Mouse (Mus musculus) lung, adult 2 months (tissue): ENCODE data around the gene Yy1.

Source experiments
- CTCF ChIP-seq: fragments of 200-500 bp; IDR thresholded peaks from 2 replicates; pipeline ENCODE4 v1.5.1; 2011; ENCODE audit warnings: mild to moderate bottlenecking, low read length, control low read depth; ENCODE audit not compliant: insufficient read depth
- POLR2A ChIP-seq: fragments of 200-500 bp; IDR thresholded peaks from 2 replicates; pipeline ENCODE4 v1.6.1; 2011; ENCODE audit warnings: low read depth, mild to moderate bottlenecking, control low read depth, low read length, borderline replicate concordance; ENCODE audit errors: extremely low read depth

DNA sequence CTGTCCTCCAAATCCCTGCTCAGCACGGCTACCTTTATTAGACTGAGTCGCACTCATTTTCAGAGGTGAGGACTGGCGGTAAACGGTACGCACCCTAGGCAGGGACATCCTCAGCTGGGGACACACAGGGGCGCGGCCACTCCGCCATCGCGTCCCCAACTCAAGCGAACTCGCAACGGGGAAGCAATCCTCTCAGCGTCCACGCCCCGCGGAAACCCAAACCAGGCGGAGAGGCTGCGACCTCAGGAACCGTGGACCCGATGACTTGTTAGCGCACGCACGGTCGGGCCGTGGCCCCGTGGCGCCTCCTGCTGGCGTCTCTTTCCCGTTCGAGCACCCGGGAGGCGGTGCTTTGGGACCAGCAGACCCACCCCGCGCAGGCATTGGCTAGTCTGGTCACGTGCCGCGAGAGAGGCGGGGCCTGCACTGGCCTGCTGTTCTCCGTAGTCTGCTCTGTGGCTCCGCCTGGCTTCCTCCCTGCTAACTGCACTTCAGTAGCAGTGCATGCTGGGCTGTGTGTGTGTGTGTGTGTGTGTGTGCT is 35.0 kb upstream of the Yy1 start:
- TF ChIP-seq CTCF = peak; percentile 85
- peak; percentile 70; the same call in 1 of the 2 replicates for TF ChIP-seq POLR2A
